Mouse (Mus musculus) midbrain, embryonic 13.5 days (tissue): Measurements from ENCODE around the gene 2210418O10Rik. TPM values are rescaled to one million over a fixed set of nuclear protein-coding genes. Genes with fewer than 3 reads are reported as not detected.
"Not testable (repeated sequence)": the region's sequence is repeated elsewhere in the genome, so short reads cannot be mapped to it uniquely, and the experiment has no call there.

Source experiments
- ATAC-seq: fragments of 200-750 bp; cut with Nextera tagmentation; 2 replicates; pipeline ENCODE4 v1.8.0; 2017; ENCODE audit warnings: mild to moderate bottlenecking, moderate TSS enrichment, moderate library complexity
- H3K27ac ChIP-seq: fragments of 300-500 bp; sonication (generic); 2 replicates; pipeline ENCODE4 v1.5.1; 2015; ENCODE audit warnings: inconsistent platforms, mild to moderate bottlenecking, moderate library complexity
- H3K27me3 ChIP-seq: fragments of 300-500 bp; sonication (generic); 2 replicates; pipeline ENCODE4 v1.6.1; 2015; ENCODE audit warnings: mild to moderate bottlenecking, inconsistent platforms
- H3K36me3 ChIP-seq: fragments of 300-500 bp; sonication (generic); 2 replicates; pipeline ENCODE4 v1.6.1; 2015; ENCODE audit warnings: mild to moderate bottlenecking, inconsistent platforms
- H3K4me1 ChIP-seq: fragments of 300-500 bp; sonication (generic); replicated peaks from 2 replicates; pipeline ENCODE4 v1.6.1; 2015; ENCODE audit warnings: inconsistent platforms
- H3K4me2 ChIP-seq: fragments of 300-500 bp; sonication (generic); replicated peaks from 2 replicates; pipeline ENCODE4 v1.6.1; 2015; ENCODE audit warnings: moderate library complexity, mild to moderate bottlenecking, inconsistent platforms
- H3K4me3 ChIP-seq: fragments of 300-500 bp; sonication (generic); replicated peaks from 2 replicates; pipeline ENCODE4 v1.5.1; 2015; ENCODE audit warnings: mild to moderate bottlenecking, inconsistent platforms
- H3K9ac ChIP-seq: fragments of 300-500 bp; sonication (generic); replicated peaks from 2 replicates; pipeline ENCODE4 v1.6.1; 2015; ENCODE audit warnings: mild to moderate bottlenecking, inconsistent platforms
- H3K9me3 ChIP-seq: fragments of 300-500 bp; sonication (generic); 2 replicates; pipeline ENCODE4 v1.6.1; 2016; ENCODE audit warnings: mild to moderate bottlenecking, inconsistent platforms
- WGBS: fragments of 180-500 bp; shearing (Covaris S2); methylation state at CpG from one replicate; pipeline ENCODE4 v1.1.7; 2015; 5-methylcytosine and 5-hydroxymethylcytosine counted together
- polyA plus RNA-seq: library from polyadenylated mRNA; unstranded; fragments of >200 nt; fragmentation: Nextera tagmentation; extraction: Ambion mirVana; gene quantifications from 2 replicates; pipeline ENCODE4 v1.2.1, GENCODE M21; 2015

The 2210418O10Rik gene
- 8.7 and 9.8 TPM in 2 replicates for polyA plus RNA-seq

DNA sequence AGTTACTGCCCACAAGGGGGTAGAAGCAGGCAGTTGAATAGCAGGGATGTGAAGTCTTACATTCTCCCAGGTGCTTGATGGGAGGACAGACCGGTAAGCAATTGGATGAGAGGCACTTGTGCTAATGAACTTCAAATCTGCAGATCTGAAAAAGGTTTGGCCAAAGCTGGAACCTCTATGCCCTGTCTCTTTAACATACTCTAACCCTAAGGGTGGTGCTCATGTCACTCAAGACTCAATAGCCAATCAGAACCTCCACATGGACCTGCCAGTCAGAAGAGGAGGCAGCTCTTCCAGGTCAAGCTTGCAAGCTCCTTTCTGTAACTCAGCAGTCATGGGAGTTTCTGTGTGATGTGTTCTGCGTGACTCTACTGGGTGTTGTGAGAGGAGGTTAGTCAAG is at the start of gene 2210418O10Rik:
TSS of gene 2210418O10Rik (plus strand) at position 301 of the 400 bp plus-strand sequence.
- H3K36me3 ChIP-seq, H3K9ac ChIP-seq, H3K9me3 ChIP-seq, H3K27me3 ChIP-seq, ATAC-seq, H3K4me3 ChIP-seq, H3K4me2 ChIP-seq, H3K4me1 ChIP-seq, H3K27ac ChIP-seq: not testable (repeated sequence)
- no CpG with 5 or more reads among the region's 2 CpGs for WGBS

DNA sequence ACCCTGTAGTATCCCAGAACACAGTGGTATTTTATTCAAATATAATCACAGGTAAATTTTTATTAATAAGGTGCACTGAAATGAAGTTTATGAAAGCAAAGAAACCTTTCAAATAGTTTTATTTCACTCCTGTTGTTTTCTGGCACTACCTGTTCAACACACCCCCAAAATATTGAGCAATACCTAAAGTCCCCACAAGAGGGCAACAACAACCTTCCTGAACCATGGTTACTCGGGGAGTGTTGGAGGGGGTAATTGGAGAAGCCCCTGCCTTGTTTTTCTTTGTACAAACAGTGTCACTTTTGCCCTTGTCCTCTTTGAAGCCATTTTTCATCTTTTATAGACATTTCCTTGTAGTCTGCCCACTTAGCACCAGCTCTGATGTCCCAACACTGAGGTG is 22.1 kb downstream of the 2210418O10Rik start:
- ATAC-seq, H3K27ac ChIP-seq, H3K36me3 ChIP-seq, H3K27me3 ChIP-seq, H3K4me1 ChIP-seq, H3K4me3 ChIP-seq, H3K9me3 ChIP-seq, H3K4me2 ChIP-seq, H3K9ac ChIP-seq: not testable (repeated sequence)
- no CpG with 5 or more reads among the region's 1 CpGs for WGBS

Other genes with a start within 250 kb of the 2210418O10Rik start
- gene Gm2004, start 76.7 kb upstream of the 2210418O10Rik start, polyA plus RNA-seq: 0.46 and 0.71 TPM in 2 replicates
- gene Gm11009, start 92.9 kb downstream of the 2210418O10Rik start, polyA plus RNA-seq: not detected in 2 replicates
- gene Gm14435, start 197.0 kb downstream of the 2210418O10Rik start, polyA plus RNA-seq: 8.8 and 10.3 TPM in 2 replicates